Mouse (Mus musculus) heart, adult 2 months (tissue): ENCODE results near the gene Rb1. TPM values are rescaled to one million over a fixed set of nuclear protein-coding genes. Genes with fewer than 3 reads are reported as not detected.

ENCODE experiments used
- DNase-seq, 2 experiments: peaks; one replicate each; pipeline ENCODE4 v3.0.0; 2021
- H3K27ac ChIP-seq: fragments of 200-600 bp; 2 replicates; pipeline ENCODE4 v1.8.1; 2022
- H3K27me3 ChIP-seq: fragments of 200-500 bp; 2 replicates; pipeline ENCODE4 v1.6.1; 2012; ENCODE audit warnings: mild to moderate bottlenecking, low read length, inconsistent platforms, mixed read lengths; ENCODE audit not compliant: control insufficient read depth, insufficient read depth
- H3K36me3 ChIP-seq: fragments of 200-500 bp; 2 replicates; pipeline ENCODE4 v1.6.1; 2012; ENCODE audit warnings: low read length, inconsistent platforms; ENCODE audit not compliant: control insufficient read depth, insufficient read depth
- H3K4me1 ChIP-seq: fragments of 200-500 bp; 2 replicates; pipeline ENCODE4 v1.6.1; 2011; ENCODE audit warnings: low read length; ENCODE audit not compliant: control insufficient read depth, insufficient read depth
- H3K4me3 ChIP-seq: fragments of 200-600 bp; 2 replicates; pipeline ENCODE4 v1.8.1; 2022
- H3K79me2 ChIP-seq: fragments of 200-500 bp; replicated peaks from 2 replicates; pipeline ENCODE4 v1.6.1; 2012; ENCODE audit warnings: mild to moderate bottlenecking, inconsistent platforms, low read length, moderate library complexity, mixed read lengths; ENCODE audit not compliant: control insufficient read depth, insufficient read depth
- H3K9ac ChIP-seq: fragments of 200-500 bp; 2 replicates; pipeline ENCODE4 v1.6.1; 2012; ENCODE audit warnings: low read depth, mild to moderate bottlenecking, control low read depth, inconsistent platforms, low read length, mixed read lengths
- CTCF ChIP-seq: fragments of 200-600 bp; IDR thresholded peaks from 2 replicates; pipeline ENCODE4 v1.8.1; 2022; ENCODE audit warnings: antibody characterized with exemption, mild to moderate bottlenecking, moderate library complexity
- EP300 ChIP-seq: fragments of 200-500 bp; IDR thresholded peaks from 2 replicates; pipeline ENCODE4 v1.6.1; 2011; ENCODE audit warnings: low read depth, low read length, control low read depth; ENCODE audit not compliant: insufficient read depth
- POLR2A ChIP-seq: fragments of 200-500 bp; IDR thresholded peaks from 2 replicates; pipeline ENCODE4 v1.6.1; 2011; ENCODE audit warnings: mild to moderate bottlenecking, low read depth, low read length, control low read depth; ENCODE audit not compliant: insufficient read depth
- WGBS: fragments of 180-500 bp; shearing (Covaris S2); methylation state at CpG from one replicate; pipeline ENCODE4 v1.1.7; 2018; 5-methylcytosine and 5-hydroxymethylcytosine counted together
- intact Hi-C: fragments of 180-260 bp; cut with DNase I; formaldehyde crosslinking; loops from one replicate; pipeline ENCODE4 v1.15.1; 2025
- polyA plus RNA-seq: library from polyadenylated mRNA; depleted of rRNA; stranded (reverse); fragments of >200 nt; gene quantifications from 2 replicates; pipeline ENCODE4 v1.2.3, GENCODE M21; 2012
- total RNA-seq, 2 experiments: library from RNA; stranded (reverse); gene quantifications; 2 replicates each; pipeline ENCODE4 v1.2.3; 2021

Rb1 gene
- total and polyA plus RNA-seq, 3 experiments: 5.1 to 19.2 (median 18.2) TPM

GRCm38 (mm10) chr14:73322142-73322541 is 3.5 kb downstream of the Rb1 start:
- intact Hi-C loops: no loop called here
- H3K27me3 ChIP-seq: no peaks in the 10 kb centered on the region
- peaks cover 5% of the 10 kb centered on the region for H3K4me1 ChIP-seq
- peaks cover 8% of the 10 kb centered on the region for H3K36me3 ChIP-seq
- DNase-seq: no peak
- H3K79me2 ChIP-seq: no peaks in the 10 kb centered on the region; the same call in 1 of the 2 replicates
- no peak overlapping the region for H3K9ac ChIP-seq
- no peak overlapping the region for H3K4me3 ChIP-seq
- TF ChIP-seq POLR2A: no peak
- TF ChIP-seq CTCF: no peak
- TF ChIP-seq EP300: no peak
- no peak overlapping the region for H3K27ac ChIP-seq
- WGBS: 88% methylated on average over 3 of the region's 3 CpGs

GRCm38 (mm10) chr14:73316933-73317332 is 8.7 kb downstream of the Rb1 start:
- Histone ChIP-seq H3K9ac (no peak overlapping the region), H3K79me2 (peaks cover 4% of the 10 kb centered on the region), H3K27ac (no peak overlapping the region), H3K4me3 (no peak overlapping the region), H3K4me1 (no peaks in the 10 kb centered on the region; the same call in 1 of the 2 replicates), H3K27me3 (no peaks in the 10 kb centered on the region), H3K36me3 (peaks cover 7% of the 10 kb centered on the region)
- DNase-seq: no peak
- intact Hi-C loops: no loop called here
- no peak for TF ChIP-seq EP300
- TF ChIP-seq POLR2A: no peak
- TF ChIP-seq CTCF: no peak

GRCm38 (mm10) chr14:73313864-73314263 is 11.8 kb downstream of the Rb1 start:
- intact Hi-C loops: no loop called here
- Histone ChIP-seq H3K79me2 (peaks cover 4% of the 10 kb centered on the region), H3K27me3 (no peaks in the 10 kb centered on the region), H3K36me3 (peaks cover 2% of the 10 kb centered on the region), H3K4me3 (no peak overlapping the region), H3K4me1 (peaks cover 2% of the 10 kb centered on the region), H3K27ac (no peak overlapping the region), H3K9ac (no peak overlapping the region)
- no peak for DNase-seq
- 92% methylated on average over 4 of the region's 4 CpGs for WGBS
- TF ChIP-seq CTCF (no peak), POLR2A (no peak), EP300 (no peak)

GRCm38 (mm10) chr14:73313396-73313795 is 12.2 kb downstream of the Rb1 start:
- Histone ChIP-seq H3K4me3 (no peak overlapping the region), H3K79me2 (peaks cover 4% of the 10 kb centered on the region), H3K27ac (no peak overlapping the region), H3K4me1 (peaks cover 3% of the 10 kb centered on the region), H3K36me3 (peaks cover 2% of the 10 kb centered on the region), H3K27me3 (no peaks in the 10 kb centered on the region), H3K9ac (no peak overlapping the region)
- intact Hi-C loops: no loop called here
- TF ChIP-seq POLR2A: no peak
- no peak for TF ChIP-seq CTCF
- TF ChIP-seq EP300: no peak
- no peak for DNase-seq
- WGBS: 62% methylated on average over 5 of the region's 5 CpGs

- peaks cover 4% of the 10 kb centered on the region for H3K79me2 ChIP-seq
- no peaks in the 10 kb centered on the region for H3K27me3 ChIP-seq
- H3K4me1 ChIP-seq: peaks cover 5% of the 10 kb centered on the region
- TF ChIP-seq POLR2A (no peak), CTCF (no peak), EP300 (no peak)
- peaks cover 2% of the 10 kb centered on the region for H3K36me3 ChIP-seq
- no peak overlapping the region for H3K9ac ChIP-seq
- no peak overlapping the region for H3K4me3 ChIP-seq
- DNase-seq: no peak
- WGBS: 78% methylated on average over 5 of the region's 5 CpGs
- H3K27ac ChIP-seq: no peak overlapping the region
- intact Hi-C loops: no loop called here
Measured at GRCm38 (mm10) chr14:73312909-73313308, 12.7 kb downstream of the Rb1 start.

- intact Hi-C loops: no loop called here
- 97% methylated on average over 1 of the region's 1 CpGs for WGBS
- no peaks in the 10 kb centered on the region for H3K27me3 ChIP-seq
- TF ChIP-seq POLR2A (no peak), CTCF (no peak), EP300 (no peak)
- DNase-seq: no peak
- H3K36me3 ChIP-seq: no peaks in the 10 kb centered on the region; the same call in 1 of the 2 replicates
- no peaks in the 10 kb centered on the region; the same call in 1 of the 2 replicates for H3K79me2 ChIP-seq
- no peak overlapping the region for H3K4me3 ChIP-seq
- no peak overlapping the region for H3K27ac ChIP-seq
- H3K4me1 ChIP-seq: peaks cover 5% of the 10 kb centered on the region
- H3K9ac ChIP-seq: no peak overlapping the region
Measured at GRCm38 (mm10) chr14:73307490-73307889, 18.1 kb downstream of the Rb1 start.
